In genomic region chr7:139943674-139944281, GRCm38 (mm10) we compare ENCODE assay signal across 9 mouse cellular contexts. TPM values are rescaled to one million over a fixed set of nuclear protein-coding genes. Genes with fewer than 3 reads are reported as not detected.
DNase-seq lines count a peak whose midpoint lies in the region; ATAC-seq lines count a peak whose summit lies in the region.
"Had no signal": no experiment of that assay in that cellular context is flagged by ENCODE, and none has a peak within 500 bp of the region (broad histone marks: within the 10 kb centered on the region; RNA-seq: fewer than 3 reads in every experiment).

Gene Utf1, plus strand, starts transcription at chr7:139943789.

- H3K27me3 ChIP-seq in heart, embryonic 10.5 days (ENCODE audit: insufficient read depth, poor library complexity, severe bottlenecking), result peaks cover 100% of the 10 kb centered on the region
- peaks cover 62% of the 10 kb centered on the region for H3K27me3 ChIP-seq in forebrain, embryonic 14.5 days (replicated peaks; ENCODE audit: control insufficient read depth, insufficient read depth, low read length)
- peaks cover 46% of the 10 kb centered on the region for H3K27me3 ChIP-seq in intestine, embryonic 16.5 days (replicated peaks; ENCODE audit: control insufficient read depth, insufficient read depth, low read length)
- H3K27me3 ChIP-seq in lung, embryonic 16.5 days (ENCODE audit: control insufficient read depth, insufficient read depth, low read depth, low read length), result peaks cover 62% of the 10 kb centered on the region

- no peaks in the 10 kb centered on the region for H3K36me3 ChIP-seq in heart, embryonic 10.5 days
- H3K36me3 ChIP-seq in forebrain, embryonic 14.5 days (ENCODE audit: control insufficient read depth, insufficient read depth, low read length), result no peaks in the 10 kb centered on the region
- H3K36me3 ChIP-seq in intestine, embryonic 16.5 days (ENCODE audit: control insufficient read depth, insufficient read depth, low read length), result no peaks in the 10 kb centered on the region
- no peaks in the 10 kb centered on the region for H3K36me3 ChIP-seq in lung, embryonic 16.5 days (ENCODE audit: control insufficient read depth, insufficient read depth, low read length)

- no peaks in the 10 kb centered on the region for H3K9me3 ChIP-seq in heart, embryonic 10.5 days
- no peaks in the 10 kb centered on the region for H3K9me3 ChIP-seq in forebrain, embryonic 14.5 days (replicated peaks; ENCODE audit: control insufficient read depth, low read length)
- H3K9me3 ChIP-seq in intestine, embryonic 16.5 days (ENCODE audit: control insufficient read depth, low read length), result no peaks in the 10 kb centered on the region
- H3K9me3 ChIP-seq in lung, embryonic 16.5 days (ENCODE audit: control insufficient read depth, low read length), result no peaks in the 10 kb centered on the region

- peak; percentile 70; the same call in 1 of the 2 replicates for ATAC-seq in forebrain, embryonic 14.5 days
- ATAC-seq in intestine, embryonic 16.5 days, result peak; percentile 60
- peak; percentile 60 for ATAC-seq in lung, embryonic 16.5 days (ENCODE audit: low read depth)

- DNase-seq in heart, embryonic 10.5 days (ENCODE audit: low spot score), result no peak
- no peak for DNase-seq in heart, postnatal 25 days (ENCODE audit: low spot score)
- DNase-seq in WW6 (ENCODE audit: low read depth, low spot score), result peak; percentile 87
- no peak for DNase-seq in forebrain, embryonic 14.5 days (ENCODE audit: low spot score)
- DNase-seq in retina, postnatal 1 day, result peak; percentile 44
- no peak for DNase-seq in layer of hippocampus, postnatal 10 days (ENCODE audit: low spot score in 2 of 2)

- peaks cover 14% of the 10 kb centered on the region for H3K4me1 ChIP-seq in heart, embryonic 10.5 days
- H3K4me1 ChIP-seq in forebrain, embryonic 14.5 days (ENCODE audit: control insufficient read depth, insufficient read depth, low read length), result no peaks in the 10 kb centered on the region
- peaks cover 9% of the 10 kb centered on the region; the same call in 1 of the 2 replicates for H3K4me1 ChIP-seq in intestine, embryonic 16.5 days (ENCODE audit: control insufficient read depth, insufficient read depth, low read length)
- H3K4me1 ChIP-seq in lung, embryonic 16.5 days (replicated peaks; ENCODE audit: control insufficient read depth, insufficient read depth, low read length), result peaks cover 2% of the 10 kb centered on the region; the same call in 1 of the 2 replicates

- 2% methylated on average over 59 of the region's 59 CpGs for WGBS in heart, embryonic 10.5 days
- under 1% methylated on average over 59 of the region's 59 CpGs for WGBS in forebrain, embryonic 14.5 days
- under 1% methylated on average over 59 of the region's 59 CpGs for WGBS in intestine, embryonic 16.5 days
- under 1% methylated on average over 57 of the region's 59 CpGs for WGBS in lung, embryonic 16.5 days

- H3K4me3 ChIP-seq in heart, embryonic 10.5 days, result peak within 1 kb of the TSS; percentile 57
- peak within 1 kb of the TSS; percentile 29 for H3K4me3 ChIP-seq in forebrain, embryonic 14.5 days (ENCODE audit: low read depth, low read length)
- peak within 1 kb of the TSS; percentile 43 for H3K4me3 ChIP-seq in intestine, embryonic 16.5 days (ENCODE audit: low read length)
- peak within 1 kb of the TSS; percentile 42 for H3K4me3 ChIP-seq in lung, embryonic 16.5 days (ENCODE audit: low read length)

- H3K27ac ChIP-seq in heart, embryonic 10.5 days, result peak within 1 kb of the TSS; percentile 38; the same call in 1 of the 2 replicates
- no peak within 1 kb of the TSS for H3K27ac ChIP-seq in forebrain, embryonic 14.5 days (ENCODE audit: low read depth, low read length)
- no peak within 1 kb of the TSS for H3K27ac ChIP-seq in intestine, embryonic 16.5 days (ENCODE audit: low read length)
- H3K27ac ChIP-seq in lung, embryonic 16.5 days (ENCODE audit: low read length), result no peak within 1 kb of the TSS

- H3K4me2 ChIP-seq in forebrain, embryonic 14.5 days (ENCODE audit: low read length), result peak within 1 kb of the TSS; percentile 51
- peak within 1 kb of the TSS; percentile 70 for H3K4me2 ChIP-seq in intestine, embryonic 16.5 days (ENCODE audit: low read depth, low read length)
- peak within 1 kb of the TSS; percentile 60 for H3K4me2 ChIP-seq in lung, embryonic 16.5 days (ENCODE audit: low read depth, low read length)

- intact Hi-C loops in heart, postnatal 25 days (cut with DNase I), result no loop called here

- 0 out of 2 replicates have a peak within 1 kb of the TSS, but pooled peaks have one; percentile 13 for H3K9ac ChIP-seq in forebrain, embryonic 14.5 days (ENCODE audit: low read length)
- H3K9ac ChIP-seq in intestine, embryonic 16.5 days (ENCODE audit: low read depth, low read length), result peak within 1 kb of the TSS; percentile 41
- H3K9ac ChIP-seq in lung, embryonic 16.5 days (ENCODE audit: low read length), result peak within 1 kb of the TSS; percentile 28

RNA-seq across cellular contexts. Expression of gene Utf1, which starts in this region (rescaled TPM):
- 0.14 TPM in 1 of 2 replicates, not detected in the other for polyA plus RNA-seq in heart, embryonic 10.5 days (2016; fragmentation: Nextera tagmentation; extraction: Ambion mirVana)
- not detected for total RNA-seq in heart, postnatal 25 days (2021)
- not detected in 2 replicates for polyA plus RNA-seq in forebrain, embryonic 14.5 days (2014; fragmentation: Nextera tagmentation; extraction: Ambion mirVana)
- not detected in 2 replicates for polyA plus RNA-seq in intestine, embryonic 16.5 days (2015; fragmentation: Nextera tagmentation; extraction: Ambion mirVana)
- 0.13 and 0.63 TPM in 2 replicates for polyA plus RNA-seq in lung, embryonic 16.5 days (2015; fragmentation: Nextera tagmentation; extraction: Ambion mirVana)
- total RNA-seq in layer of hippocampus, postnatal 10 days (2021), result not detected
- total RNA-seq: MEL had no signal

Comparison
In these comparisons a context has a peak if more than half of its experiments do, and no peak if none do; other contexts are left out.
1. Peak in ATAC-seq, H3K4me3 ChIP-seq, H3K9ac ChIP-seq and H3K4me2 ChIP-seq in forebrain, embryonic 14.5 days; RNA of the gene not detected or under 1 TPM.
2. Peak in ATAC-seq, H3K4me3 ChIP-seq, H3K9ac ChIP-seq and H3K4me2 ChIP-seq in intestine, embryonic 16.5 days; RNA of the gene not detected or under 1 TPM.
3. Peak in ATAC-seq, H3K4me3 ChIP-seq, H3K9ac ChIP-seq and H3K4me2 ChIP-seq in lung, embryonic 16.5 days; RNA of the gene not detected or under 1 TPM.
4. DNase-seq: peak in WW6 (single experiment) and retina, postnatal 1 day (single experiment); none in heart, embryonic 10.5 days (single experiment), heart, postnatal 25 days (single experiment), forebrain, embryonic 14.5 days (single experiment) and layer of hippocampus, postnatal 10 days (0 of 2).
5. Peak in every context shown above with its lines, with median percentiles within 50 percentile points of each other: H3K4me3 ChIP-seq, ATAC-seq, H3K4me2 ChIP-seq and H3K9ac ChIP-seq.